Mouse (Mus musculus) heart, adult 2 months (tissue): ENCODE data around the gene Crlf3.

ENCODE experiments used
- CTCF ChIP-seq: fragments of 200-600 bp; IDR thresholded peaks from 2 replicates; pipeline ENCODE4 v1.8.1; 2022; ENCODE audit warnings: antibody characterized with exemption, mild to moderate bottlenecking, moderate library complexity
- POLR2A ChIP-seq: fragments of 200-500 bp; IDR thresholded peaks from 2 replicates; pipeline ENCODE4 v1.6.1; 2011; ENCODE audit warnings: mild to moderate bottlenecking, low read depth, low read length, control low read depth; ENCODE audit not compliant: insufficient read depth

DNA sequence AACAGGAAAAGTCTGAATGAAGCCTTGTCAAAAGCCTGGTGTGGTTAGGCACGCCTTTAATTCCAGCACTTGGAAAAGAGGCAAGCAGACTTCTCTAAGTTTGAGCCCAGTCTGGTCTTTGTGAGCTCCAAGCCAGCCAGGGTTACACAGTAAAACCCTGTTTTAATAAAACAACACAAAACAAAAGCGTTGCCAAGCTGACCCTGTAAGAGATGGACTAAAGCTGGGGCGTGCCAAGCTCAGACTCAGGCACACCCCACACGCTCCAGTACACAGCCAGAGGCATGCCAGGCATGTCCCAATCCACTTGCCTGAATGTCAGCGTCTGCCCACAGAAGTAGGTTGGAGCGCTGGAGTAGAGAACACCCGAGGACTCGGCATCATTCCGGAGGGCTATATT lies 24.6 kb downstream of the Crlf3 start:
- TF ChIP-seq CTCF = no peak
- no peak for TF ChIP-seq POLR2A
